ENCODE assay signal across 8 mouse cellular contexts in the genomic region with DNA sequence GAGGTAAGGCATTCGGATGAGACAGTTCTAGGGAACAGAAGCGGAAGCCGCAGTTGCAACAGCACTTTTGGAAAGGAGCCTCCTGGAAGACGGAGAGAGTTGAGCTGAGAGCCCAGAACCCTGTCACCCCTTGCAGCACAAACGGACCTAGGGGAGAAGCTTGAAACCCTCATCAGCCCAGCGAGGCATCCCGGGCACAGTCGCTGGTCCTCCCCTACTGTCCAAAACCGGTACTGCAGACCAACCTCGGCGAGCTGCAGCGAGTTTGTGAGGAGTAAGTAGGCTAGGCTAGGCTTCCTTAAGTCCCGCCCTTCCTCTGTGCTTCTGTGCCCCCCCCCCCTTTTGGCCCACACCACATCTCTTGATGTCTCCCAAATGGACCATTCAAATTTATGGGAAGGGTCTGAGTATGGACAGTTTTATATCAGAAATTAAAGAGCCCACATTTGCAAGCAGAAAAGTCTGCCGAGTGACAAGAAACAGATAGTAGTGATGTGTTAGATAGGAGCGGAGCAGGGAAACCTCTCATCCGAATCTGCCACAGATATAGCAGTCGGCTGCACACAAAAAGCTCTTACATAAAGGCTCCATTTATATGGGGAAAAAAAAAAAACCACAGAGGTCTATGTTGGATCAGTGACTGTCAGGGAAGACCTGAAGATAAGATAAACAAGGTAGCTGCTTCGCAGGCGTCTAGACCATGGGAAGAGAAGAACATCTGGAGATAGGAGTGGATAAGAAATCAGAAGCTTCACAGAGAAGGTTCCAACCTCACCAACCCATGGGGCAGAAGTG. TPM values are rescaled to one million over a fixed set of nuclear protein-coding genes. Genes with fewer than 3 reads are reported as not detected.
DNase-seq lines count a peak whose midpoint lies in the region; ATAC-seq and TF ChIP-seq lines count a peak whose summit lies in the region.

No protein-coding gene starts in this region.

- peak; percentile 71 for ATAC-seq in forebrain, postnatal 0 days
- ATAC-seq in lung, embryonic 14.5 days (ENCODE audit: insufficient read depth): peak; percentile 58; the same call in 1 of the 2 replicates

- H3K4me1 ChIP-seq in forebrain, postnatal 0 days (ENCODE audit: insufficient read depth): no peaks in the 10 kb centered on the region
- peaks cover 14% of the 10 kb centered on the region for H3K4me1 ChIP-seq in lung, embryonic 14.5 days (ENCODE audit: insufficient read depth)
- H3K4me1 ChIP-seq in thymus, adult 2 months (replicated peaks; ENCODE audit: control insufficient read depth, insufficient read depth, low read length): no peaks in the 10 kb centered on the region

- no peaks in the 10 kb centered on the region for H3K36me3 ChIP-seq in forebrain, postnatal 0 days (ENCODE audit: insufficient read depth)
- no peaks in the 10 kb centered on the region for H3K36me3 ChIP-seq in lung, embryonic 14.5 days (ENCODE audit: insufficient read depth)
- no peaks in the 10 kb centered on the region for H3K36me3 ChIP-seq in thymus, adult 2 months (ENCODE audit: control insufficient read depth, insufficient read depth, low read length)

- H3K9me3 ChIP-seq in forebrain, postnatal 0 days (ENCODE audit: low read length): no peaks in the 10 kb centered on the region
- H3K9me3 ChIP-seq in lung, embryonic 14.5 days (ENCODE audit: low read depth, low read length): no peaks in the 10 kb centered on the region

- H3K27me3 ChIP-seq in forebrain, postnatal 0 days (ENCODE audit: insufficient read depth, low read length): no peaks in the 10 kb centered on the region
- no peaks in the 10 kb centered on the region for H3K27me3 ChIP-seq in lung, embryonic 14.5 days (ENCODE audit: insufficient read depth, low read length)
- H3K27me3 ChIP-seq in thymus, adult 2 months (ENCODE audit: control insufficient read depth, insufficient read depth, low read length): no peaks in the 10 kb centered on the region

- TF ChIP-seq CTCF in forebrain, postnatal 0 days (IDR thresholded peaks at IDR 0.05; ENCODE audit: low read depth): peak; percentile 83
- TF ChIP-seq CTCF in lung, embryonic 14.5 days (IDR thresholded peaks at IDR 0.05; ENCODE audit: low read depth): peak; percentile 99
- peak; percentile 89 for TF ChIP-seq CTCF in thymus, adult 2 months (IDR thresholded peaks at IDR 0.05; ENCODE audit: borderline replicate concordance, control insufficient read depth, extremely low read depth, insufficient read depth, low read length, poor library complexity)

- no peak for TF ChIP-seq POLR2A in thymus, adult 2 months (IDR thresholded peaks at IDR 0.05; ENCODE audit: control insufficient read depth, extremely low read depth, insufficient read depth, low read length, poor library complexity)

- H3K9ac ChIP-seq in forebrain, postnatal 0 days: no peak overlapping the region
- no peak overlapping the region for H3K9ac ChIP-seq in lung, embryonic 14.5 days

- 29% methylated on average over 19 of the region's 19 CpGs for WGBS in forebrain, postnatal 0 days
- WGBS in lung, embryonic 14.5 days: 16% methylated on average over 19 of the region's 19 CpGs
- 34% methylated on average over 19 of the region's 19 CpGs for WGBS in thymus, adult 2 months

- DNase-seq in ES-CJ7 (ENCODE audit: low read depth, low spot score): peak; percentile 83
- peak; percentile 49 for DNase-seq in cerebellum, adult 11-12 months
- DNase-seq in forebrain, postnatal 0 days: peak; percentile 75
- DNase-seq in heart, postnatal 36 days: peak; percentile 91 to 95
- DNase-seq in layer of hippocampus, adult 18-20 months (ENCODE audit: low spot score in 2 of 2): peak; percentile 73 to 89
- DNase-seq in lung, embryonic 14.5 days: peak; percentile 95
- peak; percentile 62 for DNase-seq in ovary, adult 18-20 months (ENCODE audit: low spot score)
- DNase-seq in thymus, adult 2 months: peak; percentile 84

- H3K4me2 ChIP-seq in forebrain, postnatal 0 days (ENCODE audit: low read depth): peak overlapping the region; percentile 17; the same call in 1 of the 2 replicates
- no peak overlapping the region for H3K4me2 ChIP-seq in lung, embryonic 14.5 days

- no peak overlapping the region for H3K27ac ChIP-seq in forebrain, postnatal 0 days (ENCODE audit: low read depth, low read length)
- 0 out of 2 replicates have a peak overlapping the region, but pooled peaks have one; percentile 2 for H3K27ac ChIP-seq in lung, embryonic 14.5 days (ENCODE audit: low read depth)
- H3K27ac ChIP-seq in thymus, adult 2 months (ENCODE audit: control insufficient read depth, insufficient read depth, low read length): no peak overlapping the region

- no peak overlapping the region for H3K4me3 ChIP-seq in forebrain, postnatal 0 days (ENCODE audit: low read depth, low read length)
- no peak overlapping the region for H3K4me3 ChIP-seq in lung, embryonic 14.5 days (ENCODE audit: low read depth, low read length)
- H3K4me3 ChIP-seq in thymus, adult 2 months (ENCODE audit: control insufficient read depth, insufficient read depth, low read length): no peak overlapping the region

- intact Hi-C loops in heart, postnatal 36 days (cut with DNase I): loop anchor here (1.0 to 2.0 kb wide), 2 partner anchors 56 to 93 kb away; no protein-coding TSS in a partner anchor

RNA-seq across cellular contexts. Expression of a gene that starts 31.5 kb away (rescaled TPM):
- total RNA-seq in forebrain, postnatal 0 days (2014; rRNA removed): 25.4 and 28.7 TPM in 2 replicates
- polyA plus RNA-seq in forebrain, postnatal 0 days (2015; fragmentation: Nextera tagmentation; extraction: Ambion mirVana): 11.1 and 14.7 TPM in 2 replicates
- 10 to 100 TPM; 35.0 to 39.0 TPM for total RNA-seq in heart, postnatal 36 days (2021)
- total RNA-seq in layer of hippocampus, adult 18-20 months (2021): 10 to 100 TPM; 61.8 to 65.7 TPM
- 29.6 and 29.8 TPM in 2 replicates for polyA plus RNA-seq in lung, embryonic 14.5 days (2014; fragmentation: Nextera tagmentation; extraction: Ambion mirVana)
- polyA plus RNA-seq in thymus, adult 2 months (2012; rRNA removed): 26.2 and 28.9 TPM in 2 replicates

RNA-seq across cellular contexts. Expression of a gene that starts 41.6 kb away (rescaled TPM):
- total RNA-seq in forebrain, postnatal 0 days (2014; rRNA removed): 2.0 and 3.0 TPM in 2 replicates
- polyA plus RNA-seq in forebrain, postnatal 0 days (2015; fragmentation: Nextera tagmentation; extraction: Ambion mirVana): 3.7 and 4.2 TPM in 2 replicates
- 10 to 100 TPM; 81.8 to 87.0 TPM for total RNA-seq in heart, postnatal 36 days (2021)
- 10 to 100 TPM; 78.6 to 84.7 TPM for total RNA-seq in layer of hippocampus, adult 18-20 months (2021)
- 19.4 and 23.7 TPM in 2 replicates for polyA plus RNA-seq in lung, embryonic 14.5 days (2014; fragmentation: Nextera tagmentation; extraction: Ambion mirVana)
- 113 and 122 TPM in 2 replicates for polyA plus RNA-seq in thymus, adult 2 months (2012; rRNA removed)

Comparison
In these comparisons a context has a peak if more than half of its experiments do, and no peak if none do; other contexts are left out.
1. RNA of a gene that starts 41.6 kb away (total RNA-seq): 81.8 to 87.0 TPM in heart, postnatal 36 days and 78.6 to 84.7 TPM in layer of hippocampus, adult 18-20 months; 2.0 to 3.0 TPM in forebrain, postnatal 0 days; every median in the first group is over 10 times any median in the second.
2. Peak in every context shown above with its lines, with median percentiles within 50 percentile points of each other: DNase-seq and CTCF ChIP-seq.